Mouse (Mus musculus): ENCODE results near the gene Npcd.

Gene Npcd

DNA sequence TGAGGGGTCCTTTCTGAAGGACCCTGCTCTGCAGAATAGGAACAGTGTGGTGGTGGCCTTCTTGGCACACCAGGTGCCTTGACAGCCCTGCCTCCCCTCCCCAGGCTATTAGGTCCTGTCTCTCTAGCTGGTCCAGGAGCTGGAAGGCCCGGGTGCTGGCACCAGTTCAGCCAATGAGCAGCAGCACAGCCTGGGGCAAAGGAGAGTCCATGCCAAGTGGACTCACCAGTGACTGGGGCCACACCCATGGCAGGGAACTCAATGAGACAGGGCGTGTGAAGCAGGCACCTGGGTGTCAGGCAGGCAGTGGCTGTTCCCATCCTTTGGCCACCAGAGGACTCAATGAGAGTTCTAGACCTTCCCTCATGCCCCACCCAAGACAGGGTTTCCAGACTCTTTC lies 68.7 kb downstream of the Npcd start:
- peak; percentile 39 for DNase-seq (ENCODE audit: low spot score)

GRCm38 (mm10) chr15:79764539-79765267 lies 69.3 kb downstream of the Npcd start:
- no peak for DNase-seq (ENCODE audit: low spot score)

DNA sequence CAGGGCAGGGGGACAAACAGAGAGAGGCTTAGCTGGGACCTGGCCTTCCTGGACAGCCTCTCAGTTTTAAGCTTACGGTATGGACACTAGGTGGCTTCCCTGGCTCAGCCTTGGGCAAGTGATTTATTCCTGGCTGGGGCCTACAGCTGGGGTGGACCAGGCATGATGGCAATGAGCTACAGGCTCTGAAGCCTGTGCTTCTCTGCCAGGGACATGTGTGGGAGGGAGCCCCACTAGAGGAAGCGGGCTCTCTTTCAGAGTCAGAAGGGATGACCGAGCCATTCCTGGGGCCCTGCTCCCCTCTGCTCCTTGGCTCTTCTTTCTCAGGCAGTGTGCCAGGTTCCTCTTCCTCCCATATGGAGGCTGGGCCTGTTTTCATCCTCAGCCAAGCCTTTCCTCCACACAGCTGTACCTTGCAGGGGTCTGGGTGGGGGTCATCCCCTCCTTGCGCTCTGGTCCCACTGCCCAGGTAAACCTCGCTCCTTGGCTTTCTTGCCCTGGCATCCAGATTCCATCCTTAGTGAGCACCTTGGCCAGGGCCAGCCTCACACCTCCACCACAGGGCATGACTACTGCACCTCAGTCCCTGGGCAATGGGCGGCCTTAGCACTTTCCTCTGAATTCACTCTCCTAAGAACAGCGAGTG lies 70.3 kb downstream of the Npcd start:
- DNase-seq (ENCODE audit: low spot score) = no peak

- no peak for DNase-seq (ENCODE audit: low spot score)
Measured at GRCm38 (mm10) chr15:79763001-79763400, 71.0 kb downstream of the Npcd start.

DNA sequence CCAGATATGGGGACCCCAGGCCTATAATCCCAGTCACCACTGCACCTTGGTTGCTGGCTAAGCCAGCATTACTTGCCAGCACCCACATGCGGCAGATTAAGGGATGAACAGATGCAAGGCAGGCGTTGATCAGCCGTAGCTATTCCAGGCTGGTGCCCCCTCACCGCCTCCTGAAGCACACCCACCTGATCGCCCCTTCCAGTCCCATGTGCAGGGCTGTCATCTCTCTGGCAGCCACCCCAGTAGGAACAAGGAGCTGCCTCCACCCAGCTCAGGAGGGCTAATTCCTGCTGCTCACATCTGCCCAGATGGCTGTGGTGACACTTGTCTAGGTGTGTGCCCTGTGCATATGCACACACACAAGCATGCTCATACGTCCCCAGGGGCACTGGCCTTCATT lies 73.1 kb downstream of the Npcd start:
- no peak for DNase-seq (ENCODE audit: low spot score)

DNA sequence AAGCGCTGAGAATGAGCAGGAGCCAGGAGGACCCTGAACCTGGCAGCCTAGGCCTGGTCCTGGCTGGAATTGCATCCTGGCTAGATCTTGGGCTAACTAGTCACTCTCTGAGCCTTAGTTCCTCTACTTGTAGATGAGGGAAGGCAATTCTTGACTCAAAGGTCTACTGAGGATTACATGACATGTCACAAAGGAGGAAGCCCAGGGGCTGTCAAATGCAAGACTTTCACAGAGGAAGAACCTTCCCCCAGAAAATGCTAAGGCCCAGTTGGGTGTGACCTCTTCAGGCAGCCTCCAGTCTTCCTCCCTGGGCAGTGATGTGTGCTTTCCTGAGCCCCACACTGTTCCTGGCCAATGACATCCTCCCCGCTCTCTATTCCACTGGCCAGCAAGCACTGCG lies 76.9 kb downstream of the Npcd start:
- DNase-seq (ENCODE audit: low spot score) = no peak

DNA sequence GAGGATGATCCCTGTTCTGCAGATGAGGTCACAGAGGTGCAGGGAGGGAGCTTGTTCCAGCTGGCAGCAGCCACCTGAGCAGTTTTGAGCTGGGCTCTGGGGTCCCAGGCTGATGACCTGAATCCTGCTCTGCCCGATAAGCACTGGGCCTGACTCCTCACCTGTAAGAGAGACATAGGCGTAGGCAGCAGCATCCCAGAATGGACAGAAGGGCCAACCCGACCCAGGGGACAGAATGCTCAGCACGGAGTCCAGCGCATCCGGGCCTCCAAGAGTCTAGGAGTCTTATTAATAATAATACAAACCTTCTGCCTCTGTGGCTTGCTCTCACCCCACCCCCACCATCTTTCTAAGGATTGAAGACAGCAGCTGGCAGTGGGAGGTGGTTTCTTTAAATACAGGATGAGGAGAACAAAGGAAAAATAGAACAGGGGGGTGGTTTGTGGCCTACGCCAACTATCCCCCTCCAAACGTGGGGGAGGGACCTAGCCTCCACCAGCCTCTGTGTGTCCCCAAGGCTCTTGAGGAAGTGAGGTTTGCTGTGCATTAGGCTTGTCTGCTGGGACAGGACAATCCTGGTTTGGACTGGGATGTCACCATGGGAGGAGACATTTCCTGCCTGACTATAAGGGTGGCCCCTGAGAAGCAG lies 77.9 kb downstream of the Npcd start:
- no peak for DNase-seq (ENCODE audit: low spot score)

- no peak for DNase-seq (ENCODE audit: low spot score)
Measured at GRCm38 (mm10) chr15:79755176-79755575, 78.9 kb downstream of the Npcd start.

- DNase-seq (ENCODE audit: low spot score) = no peak
Measured at GRCm38 (mm10) chr15:79753873-79754272, 80.2 kb downstream of the Npcd start.

DNA sequence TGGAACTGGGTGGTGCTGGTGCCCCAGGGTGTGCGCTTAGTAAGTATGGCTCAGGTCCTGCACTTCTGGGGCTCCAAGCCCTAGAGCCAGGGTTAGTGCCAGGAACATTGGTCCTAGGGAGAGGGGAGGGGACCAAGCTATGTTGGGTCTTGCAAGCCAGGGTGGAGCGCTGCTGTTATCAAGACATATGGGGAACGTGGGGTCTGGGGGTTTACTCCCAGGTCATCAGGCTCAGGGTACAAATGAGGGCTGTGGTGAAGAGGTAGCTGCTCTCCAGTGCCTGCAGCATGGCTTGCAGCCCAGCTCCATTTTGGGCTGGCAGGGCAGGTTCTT lies 80.7 kb downstream of the Npcd start:
- DNase-seq (ENCODE audit: low spot score) = no peak

GRCm38 (mm10) chr15:79752742-79753419 lies 81.2 kb downstream of the Npcd start:
- peak; percentile 58 for DNase-seq (ENCODE audit: low spot score)

GRCm38 (mm10) chr15:79751772-79752171 lies 82.3 kb downstream of the Npcd start:
- DNase-seq (ENCODE audit: low spot score) = no peak

- DNase-seq (ENCODE audit: low spot score) = no peak
Measured at GRCm38 (mm10) chr15:79750266-79750665, 83.8 kb downstream of the Npcd start.

- no peak for DNase-seq (ENCODE audit: low spot score)
Measured at GRCm38 (mm10) chr15:79749162-79749561, 84.9 kb downstream of the Npcd start.

GRCm38 (mm10) chr15:79747998-79748397 lies 86.0 kb downstream of the Npcd start:
- DNase-seq (ENCODE audit: low spot score) = no peak

GRCm38 (mm10) chr15:79745883-79746282 lies 88.2 kb downstream of the Npcd start:
- DNase-seq (ENCODE audit: low spot score) = no peak

GRCm38 (mm10) chr15:79745312-79745711 lies 88.7 kb downstream of the Npcd start:
- DNase-seq (ENCODE audit: low spot score) = no peak

DNA sequence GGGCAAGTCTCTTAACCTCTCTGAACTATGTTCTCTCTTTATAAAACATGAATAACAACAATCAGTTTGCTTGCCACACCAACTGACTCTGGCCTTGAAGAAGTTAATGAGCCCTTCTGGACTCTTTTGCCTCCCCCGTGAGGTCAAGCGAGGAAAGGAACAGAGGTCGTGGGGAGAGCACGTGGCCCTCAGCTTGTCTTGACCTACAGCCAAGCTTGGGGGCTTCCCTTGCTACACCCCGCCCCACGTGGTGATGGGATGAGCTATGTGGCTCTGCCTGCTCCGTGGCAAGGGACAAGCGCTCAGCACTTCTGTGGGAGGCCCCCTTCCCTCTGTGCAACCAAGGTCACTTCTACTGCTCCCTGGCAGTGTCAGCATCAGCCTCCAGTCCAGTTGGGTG lies 89.3 kb downstream of the Npcd start:
- DNase-seq (ENCODE audit: low spot score) = peak; percentile 41

DNA sequence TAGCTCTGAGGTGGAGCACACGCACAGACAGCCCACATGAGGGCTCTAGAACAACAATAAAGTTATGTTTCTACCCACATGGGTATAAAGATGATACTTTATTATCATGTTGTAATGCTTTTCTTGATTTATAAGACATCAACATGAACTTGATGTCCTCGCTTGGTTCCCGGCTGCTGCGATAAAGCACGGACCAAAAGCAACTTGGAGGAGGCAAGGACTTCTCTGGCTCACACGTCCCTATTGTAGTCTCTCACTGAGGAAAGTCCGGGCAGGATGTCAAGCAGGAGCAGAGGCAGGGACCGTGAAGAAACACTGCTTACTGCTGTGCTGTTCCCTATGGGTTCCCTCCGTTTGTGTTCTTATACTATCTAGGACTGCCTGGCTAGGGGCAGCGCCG lies 90.0 kb downstream of the Npcd start:
- DNase-seq (ENCODE audit: low spot score) = peak; percentile 73

DNA sequence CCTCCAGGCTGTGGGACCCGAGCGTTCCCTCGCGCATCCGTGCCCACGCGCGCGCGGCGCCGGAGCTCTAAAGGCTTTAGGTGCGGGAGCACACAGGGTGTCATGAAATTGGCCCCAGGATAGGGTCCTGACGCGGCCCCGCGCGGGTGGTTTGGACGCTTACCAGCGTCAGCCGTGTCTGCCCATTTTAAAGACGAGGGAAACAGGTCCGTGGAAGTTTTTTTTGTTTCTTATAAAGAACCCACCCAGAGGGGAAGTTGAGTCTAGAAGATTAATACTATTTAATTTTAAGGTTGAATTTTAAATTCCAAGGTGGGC lies 91.4 kb downstream of the Npcd start:
- DNase-seq (ENCODE audit: low spot score) = no peak

- DNase-seq (ENCODE audit: low spot score) = peak; percentile 93
Measured at GRCm38 (mm10) chr15:79741921-79742705, 91.9 kb downstream of the Npcd start, which contains the start of gene Sun2. Gene Sun2 (minus strand): TSS chr15:79742536.

- DNase-seq (ENCODE audit: low spot score) = no peak
Measured at GRCm38 (mm10) chr15:79741173-79741858, 92.7 kb downstream of the Npcd start.
